Mouse (Mus musculus) cerebellum, adult 9-11 months (tissue): ENCODE results near the gene Jmjd1c.

Experiments used
- DNase-seq: peaks from one replicate; pipeline ENCODE4 v3.0.0; 2022

Gene Jmjd1c

DNA sequence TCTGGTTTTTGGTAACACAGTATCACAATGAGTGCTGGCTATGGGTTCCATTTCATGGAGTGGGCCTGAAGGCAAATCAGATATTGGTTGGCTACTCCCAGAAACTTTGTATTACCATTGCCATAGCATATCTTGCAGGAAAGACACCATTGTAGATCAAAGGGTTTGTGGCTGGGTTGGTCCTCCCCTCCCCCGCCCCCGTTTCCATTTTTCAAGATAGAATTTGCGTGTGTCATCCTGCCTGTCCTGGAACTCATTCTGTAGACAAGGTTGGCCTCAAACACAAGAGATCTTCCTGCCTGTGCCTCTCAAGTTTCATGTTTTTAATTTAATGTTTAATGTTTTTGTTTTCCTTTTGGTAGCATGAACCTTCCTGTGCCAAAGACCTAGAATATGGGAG is 98.1 kb downstream of the Jmjd1c start:
- DNase-seq: no peak

GRCm38 (mm10) chr10:67195671-67196070 is 99.7 kb downstream of the Jmjd1c start:
- DNase-seq: no peak

DNA sequence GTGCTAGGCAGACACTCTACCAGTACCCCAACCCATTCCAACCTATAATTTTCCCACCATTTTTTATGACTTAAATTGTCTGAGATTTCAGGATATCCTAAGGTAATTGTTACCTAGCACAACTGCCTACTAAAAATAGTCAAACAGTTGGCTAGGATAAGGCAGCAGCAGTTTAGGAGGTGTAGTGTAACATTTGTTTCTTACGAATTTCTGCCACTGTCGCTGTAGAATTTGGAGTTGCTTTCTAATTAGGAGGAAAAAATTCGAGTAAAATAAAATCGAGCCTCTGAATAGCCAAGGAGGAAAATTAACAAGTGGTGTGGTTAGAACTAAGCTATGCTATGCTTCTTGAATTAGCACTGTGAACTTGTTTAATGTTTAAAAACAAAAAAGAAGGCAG is 101.3 kb downstream of the Jmjd1c start:
- DNase-seq: no peak

GRCm38 (mm10) chr10:67197829-67198228 is 101.9 kb downstream of the Jmjd1c start:
- peak; percentile 51 for DNase-seq

GRCm38 (mm10) chr10:67201769-67202168 is 105.8 kb downstream of the Jmjd1c start:
- no peak for DNase-seq

- no peak for DNase-seq
These were observed 106.5 kb downstream of the Jmjd1c start for GRCm38 (mm10) chr10:67202470-67202869.

GRCm38 (mm10) chr10:67204652-67205407 is 108.9 kb downstream of the Jmjd1c start:
- no peak for DNase-seq

- DNase-seq: no peak
These were observed 112.0 kb downstream of the Jmjd1c start for GRCm38 (mm10) chr10:67207931-67208330.

- DNase-seq: no peak
These were observed 114.2 kb downstream of the Jmjd1c start for GRCm38 (mm10) chr10:67209916-67210675.

GRCm38 (mm10) chr10:67212031-67212430 is 116.1 kb downstream of the Jmjd1c start:
- no peak for DNase-seq

- no peak for DNase-seq
These were observed 117.8 kb downstream of the Jmjd1c start for GRCm38 (mm10) chr10:67213720-67214119.

DNA sequence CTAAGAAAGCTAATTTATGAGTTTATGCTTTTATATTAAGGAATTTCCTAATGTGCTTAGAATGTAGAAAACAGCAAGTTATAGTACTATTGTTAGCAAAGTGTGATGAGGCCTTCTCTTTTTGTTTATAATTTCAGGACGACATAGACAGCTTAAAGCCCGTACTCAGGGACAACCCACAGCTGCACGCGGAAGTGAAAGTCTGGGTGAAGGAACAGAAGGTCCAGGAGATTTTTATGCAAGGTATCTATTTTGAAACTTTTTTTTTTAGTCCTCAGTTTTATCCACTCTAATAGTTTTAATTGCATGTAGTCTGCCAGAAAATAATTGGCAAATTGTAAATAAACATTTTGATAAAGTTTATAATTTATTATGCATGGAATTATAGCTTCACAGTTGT is 119.2 kb downstream of the Jmjd1c start:
- no peak for DNase-seq

DNA sequence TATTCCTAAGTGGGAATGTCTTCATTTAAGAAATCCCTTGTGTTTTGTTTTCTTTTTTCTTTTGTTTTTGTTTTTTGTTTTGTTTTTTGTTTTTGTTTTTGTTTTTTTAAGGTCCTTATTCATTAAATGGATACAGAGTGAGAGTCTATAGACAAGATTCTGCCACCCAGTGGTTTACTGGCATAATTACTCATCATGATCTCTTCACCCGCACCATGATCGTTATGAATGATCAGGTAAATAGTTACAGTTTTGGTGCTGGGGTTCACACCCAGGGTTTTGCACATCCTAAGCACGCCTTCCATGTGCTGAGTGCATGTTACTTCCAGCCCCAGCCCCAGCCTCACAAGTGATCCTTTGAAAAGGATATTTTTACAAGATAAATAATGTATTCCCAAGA is 120.9 kb downstream of the Jmjd1c start:
- DNase-seq: no peak

- no peak for DNase-seq
These were observed 123.1 kb downstream of the Jmjd1c start for GRCm38 (mm10) chr10:67218873-67219565.

DNA sequence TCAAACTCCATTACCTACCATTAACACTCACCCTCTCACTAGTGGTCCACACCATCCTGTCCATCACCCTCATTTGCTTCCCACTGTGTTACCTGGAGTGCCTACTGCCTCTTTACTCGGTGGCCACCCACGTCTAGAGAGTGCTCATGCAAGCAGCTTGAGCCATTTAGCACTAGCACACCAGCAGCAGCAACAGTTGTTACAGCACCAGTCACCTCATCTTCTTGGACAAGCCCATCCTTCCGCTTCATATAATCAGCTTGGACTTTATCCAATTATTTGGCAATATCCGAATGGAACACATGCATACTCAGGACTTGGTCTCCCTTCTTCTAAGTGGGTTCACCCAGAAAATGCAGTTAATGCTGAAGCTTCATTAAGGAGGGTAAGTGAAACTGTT is 124.3 kb downstream of the Jmjd1c start:
- DNase-seq: no peak

DNA sequence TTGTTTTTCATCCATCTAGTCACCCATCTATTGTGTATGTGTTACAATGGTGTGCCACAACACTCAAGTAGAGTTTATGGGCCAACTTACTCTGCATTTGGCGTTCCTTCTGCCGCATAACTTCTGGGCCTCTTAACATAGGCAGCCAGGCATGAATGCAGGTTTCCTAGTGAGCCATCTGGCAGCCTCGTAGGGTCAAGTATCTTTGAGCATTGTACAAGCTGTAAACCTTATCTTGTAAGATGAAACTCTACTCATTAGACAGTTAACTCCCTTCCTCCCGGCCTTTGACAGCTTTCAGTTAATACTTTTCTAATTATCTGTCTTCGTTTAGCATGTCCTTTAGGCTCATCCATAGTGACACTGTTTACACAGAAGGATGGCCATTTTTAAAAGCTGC is 125.4 kb downstream of the Jmjd1c start:
- DNase-seq: peak; percentile 60

DNA sequence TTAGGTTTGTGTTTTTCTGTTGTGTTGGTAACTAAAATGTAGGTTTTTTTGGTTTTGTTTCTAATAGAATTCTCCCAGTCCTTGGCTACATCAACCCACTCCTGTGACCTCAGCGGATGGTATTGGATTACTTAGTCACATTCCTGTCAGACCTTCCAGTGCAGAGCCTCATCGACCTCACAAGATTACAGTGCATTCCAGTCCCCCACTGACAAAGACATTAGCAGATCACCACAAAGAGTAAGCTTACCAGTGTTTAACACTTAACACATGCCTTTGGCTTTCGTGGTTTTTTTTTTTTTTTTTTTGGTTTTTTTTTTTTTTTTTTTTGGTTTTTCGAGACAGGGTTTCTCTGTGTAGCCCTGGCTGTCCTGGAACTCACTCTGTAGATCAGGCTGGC is 128.0 kb downstream of the Jmjd1c start:
- DNase-seq: no peak

GRCm38 (mm10) chr10:67225528-67225927 is 129.6 kb downstream of the Jmjd1c start:
- DNase-seq: no peak

DNA sequence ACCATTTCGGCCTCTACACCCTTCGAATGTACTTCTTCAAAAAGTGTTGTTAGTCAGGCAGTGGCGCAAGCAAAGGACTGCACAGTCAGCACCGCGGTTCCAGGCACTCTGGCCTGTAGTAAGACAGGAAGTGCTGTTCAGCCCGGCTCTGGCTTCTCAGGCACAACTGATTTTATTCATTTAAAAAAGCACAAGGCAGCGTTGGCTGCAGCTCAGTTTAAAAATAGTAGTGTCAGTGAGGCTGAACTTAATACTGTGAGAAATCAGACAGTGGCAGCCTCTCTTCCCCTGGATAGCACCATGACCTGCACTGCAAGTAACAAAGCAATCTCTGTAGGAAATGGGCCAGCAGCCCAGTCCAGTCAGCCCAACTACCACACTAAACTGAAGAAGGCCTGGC is 130.2 kb downstream of the Jmjd1c start:
- DNase-seq: peak; percentile 56

- DNase-seq: no peak
These were observed 130.6 kb downstream of the Jmjd1c start for GRCm38 (mm10) chr10:67226543-67226942.

- no peak for DNase-seq
These were observed 134.5 kb downstream of the Jmjd1c start for GRCm38 (mm10) chr10:67230439-67230838.

GRCm38 (mm10) chr10:67247145-67247544 is 151.2 kb downstream of the Jmjd1c start:
- no peak for DNase-seq

DNA sequence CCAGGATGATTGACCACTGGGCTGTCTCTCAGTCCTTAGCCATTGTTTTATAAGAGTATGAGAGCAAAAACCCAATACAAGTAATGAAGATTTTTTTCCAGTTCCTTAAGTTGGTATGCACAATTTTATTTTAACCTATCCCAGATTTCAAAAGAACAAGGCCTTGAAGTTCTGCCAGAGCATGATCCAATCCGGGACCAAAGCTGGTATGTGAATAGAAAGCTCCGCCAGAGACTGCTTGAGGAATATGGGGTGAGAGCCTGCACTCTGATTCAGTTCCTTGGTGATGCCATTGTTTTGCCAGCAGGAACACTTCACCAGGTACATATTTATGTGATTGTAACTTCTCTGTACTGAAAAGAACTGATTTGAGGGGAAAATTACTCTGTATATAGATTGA is 153.6 kb downstream of the Jmjd1c start:
- DNase-seq: no peak

DNA sequence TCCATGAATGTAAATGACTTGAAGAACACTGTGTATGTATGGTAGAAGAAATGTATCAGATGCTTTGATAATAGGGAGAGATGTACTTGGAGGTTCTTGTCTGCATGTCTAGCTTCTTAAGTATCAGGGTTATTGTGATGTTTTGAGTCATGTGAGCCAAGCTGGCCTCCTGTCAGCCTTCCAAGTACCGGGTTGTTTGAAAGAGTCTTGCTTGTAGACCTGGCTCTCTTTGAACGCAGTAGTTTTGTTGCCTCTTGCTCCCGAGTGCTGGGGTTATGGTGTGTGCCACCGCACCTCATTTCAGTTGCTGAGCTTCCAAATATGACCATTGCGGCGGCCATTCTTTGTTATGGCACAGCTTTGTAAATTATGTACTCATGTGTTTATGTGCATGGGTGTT is 154.9 kb downstream of the Jmjd1c start:
- no peak for DNase-seq
